Mouse (Mus musculus) lung, adult 2 months (tissue): ENCODE results near the gene Gm20695.

ENCODE experiments used
- CTCF ChIP-seq: fragments of 200-500 bp; IDR thresholded peaks from 2 replicates; pipeline ENCODE4 v1.5.1; 2011; ENCODE audit warnings: mild to moderate bottlenecking, low read length, control low read depth; ENCODE audit not compliant: insufficient read depth
- POLR2A ChIP-seq: fragments of 200-500 bp; IDR thresholded peaks from 2 replicates; pipeline ENCODE4 v1.6.1; 2011; ENCODE audit warnings: low read depth, mild to moderate bottlenecking, control low read depth, low read length, borderline replicate concordance; ENCODE audit errors: extremely low read depth

- no peak for TF ChIP-seq CTCF
- no peak for TF ChIP-seq POLR2A
Observed at GRCm38 (mm10) chr16:3885065-3885670, 720 bp downstream of the Gm20695 start.
